Mouse (Mus musculus) spleen, adult 2 months (tissue): Measurements from ENCODE around the gene Ptpdc1.

Source experiments
- CTCF ChIP-seq: fragments of 200-500 bp; IDR thresholded peaks from 2 replicates; pipeline ENCODE4 v1.5.1; 2011; ENCODE audit warnings: mild to moderate bottlenecking, inconsistent platforms; ENCODE audit not compliant: insufficient read depth, insufficient read length, insufficient replicate concordance; ENCODE audit errors: extremely low read depth
- POLR2A ChIP-seq: fragments of 200-500 bp; IDR thresholded peaks from 2 replicates; pipeline ENCODE4 v1.6.1; 2011; ENCODE audit warnings: low read depth, low read length, inconsistent platforms

DNA sequence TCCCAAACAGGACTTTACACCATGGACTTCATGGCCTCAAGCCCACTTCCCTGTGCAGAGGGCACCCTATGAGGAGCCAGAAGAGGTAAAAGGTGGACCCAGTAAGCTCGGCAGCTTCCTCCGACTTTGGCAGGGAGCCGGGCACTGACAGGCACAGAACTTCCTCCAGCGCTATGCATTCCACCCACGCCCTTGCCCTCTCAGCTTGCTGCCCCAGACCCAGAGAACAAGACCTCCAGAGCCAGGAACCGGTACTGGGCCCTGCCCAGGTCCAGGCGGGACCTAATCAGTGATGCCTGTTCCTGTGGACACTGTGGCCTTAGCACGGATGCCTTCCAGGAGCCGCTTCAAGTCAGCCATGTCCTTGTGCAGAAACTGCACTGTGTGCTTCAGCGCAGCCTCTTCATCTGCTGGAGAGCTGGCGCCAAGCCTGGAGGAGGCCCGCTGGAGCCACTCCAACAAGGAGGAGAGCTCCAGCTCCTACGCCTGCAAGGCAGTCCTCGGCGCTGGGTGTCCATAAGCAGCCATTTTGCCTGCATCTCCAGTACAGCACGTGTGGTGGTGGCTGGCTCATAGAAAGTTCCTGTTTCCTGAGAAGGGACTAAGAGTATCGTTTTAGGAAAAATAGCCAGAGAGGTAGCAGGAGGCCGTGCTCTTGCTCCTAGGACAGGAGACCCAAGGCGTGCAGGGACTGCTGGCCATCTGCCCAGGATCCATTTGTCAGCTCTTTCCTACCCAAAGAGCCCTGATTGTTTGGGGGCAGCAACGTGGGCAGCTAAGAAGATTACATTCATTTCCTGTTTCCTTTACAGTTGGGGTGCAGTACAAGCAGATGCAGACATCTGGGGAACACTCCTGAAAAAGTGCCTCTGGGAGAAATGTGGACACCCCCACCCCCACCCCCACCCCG, 73.0 kb downstream of the Ptpdc1 start:
- TF ChIP-seq CTCF (no peak), POLR2A (no peak)
